Mouse (Mus musculus) sigmoid colon, adult 10 weeks (tissue): ENCODE measurements around the gene Rps15. TPM values are rescaled to one million over a fixed set of nuclear protein-coding genes. Genes with fewer than 3 reads are reported as not detected.

Source experiments
- polyA plus RNA-seq: library from polyadenylated mRNA; stranded (reverse); fragments of 350-450 nt; fragmentation: Illumina TruSeq; extraction: RNeasy Lipid Tissue Mini Kit (QIAGEN cat#74804); gene quantifications from one replicate; pipeline ENCODE4 v1.2.3, GENCODE M21; 2014; ENCODE audit warnings: low read depth, low replicate concordance

Rps15 gene
- polyA plus RNA-seq, result 2.1 TPM

DNA sequence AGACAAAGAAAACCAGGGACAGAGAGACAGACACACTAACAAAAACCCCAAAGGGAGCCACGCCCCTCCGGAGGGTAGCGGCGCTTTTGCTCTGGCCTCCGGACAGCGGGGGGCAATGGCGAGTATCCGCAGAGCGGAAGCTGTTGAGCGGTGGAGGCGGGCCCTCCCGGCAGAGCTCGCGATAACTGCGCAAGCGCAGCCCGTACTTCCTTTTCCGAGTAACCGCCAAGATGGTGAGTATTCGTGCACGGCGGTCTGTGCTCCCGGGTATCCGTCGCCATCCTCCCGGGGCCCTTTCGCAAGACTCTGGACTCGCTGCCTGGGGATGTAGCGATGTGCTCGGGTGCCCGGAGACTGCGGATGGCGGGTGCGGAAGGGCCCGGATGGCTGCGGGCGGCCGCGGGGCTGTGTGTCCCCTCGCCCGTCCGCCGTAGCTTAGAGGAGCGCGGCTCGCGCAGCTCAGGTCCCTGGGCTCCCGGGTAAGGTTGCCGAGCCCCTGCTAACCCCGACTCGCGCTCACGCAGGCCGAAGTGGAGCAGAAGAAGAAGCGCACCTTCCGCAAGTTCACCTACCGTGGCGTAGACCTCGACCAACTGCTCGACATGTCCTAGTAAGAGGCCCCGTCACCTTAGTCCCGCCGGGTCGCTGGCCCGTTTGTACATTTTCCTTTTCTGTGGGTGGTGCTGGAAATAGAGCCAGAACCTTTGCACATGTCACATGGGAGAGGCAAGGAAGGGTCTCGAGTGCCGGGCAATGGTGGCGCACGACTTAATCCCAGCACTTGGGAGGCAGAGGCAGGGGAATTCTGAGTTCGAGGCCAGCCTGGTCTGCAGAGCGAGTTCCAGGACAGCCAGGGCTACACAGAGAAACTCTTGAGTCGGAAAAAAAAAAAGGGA lies at the start of gene Rps15:
Rps15 (plus strand) TSS at position 203 of the 896 bp plus-strand sequence.

DNA sequence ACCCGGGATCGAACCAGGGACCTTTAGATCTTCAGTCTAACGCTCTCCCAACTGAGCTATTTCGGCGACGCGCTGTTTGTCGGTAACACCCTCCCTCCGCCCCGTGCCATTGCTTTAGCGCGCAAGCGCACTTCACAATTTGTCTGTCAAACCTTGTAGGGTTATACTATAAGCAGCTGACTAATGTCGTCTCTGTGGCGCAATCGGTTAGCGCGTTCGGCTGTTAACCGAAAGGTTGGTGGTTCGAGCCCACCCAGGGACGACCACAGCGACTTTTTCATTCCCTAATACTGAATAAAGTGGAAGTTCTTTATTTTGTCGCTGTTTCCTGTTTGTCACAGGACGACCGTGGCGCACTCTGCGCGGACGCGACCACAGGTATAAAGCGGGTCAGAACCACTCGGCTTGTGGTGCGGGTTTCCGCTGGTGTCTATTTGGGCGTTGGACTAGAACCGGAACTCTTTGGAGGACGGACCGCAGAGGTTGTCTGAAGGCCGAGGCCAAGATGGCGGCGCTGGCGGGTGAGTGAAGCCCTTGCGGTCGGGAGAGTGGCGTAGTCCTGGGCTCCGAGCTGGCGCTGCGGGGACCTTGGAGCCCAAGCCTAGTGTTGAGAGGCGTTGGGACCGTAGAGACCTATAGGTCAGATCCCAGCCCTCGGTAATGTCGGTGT lies 43.1 kb upstream of the Rps15 start, which contains the start of gene Ndufs7:
Ndufs7 (plus strand) TSS at position 151 of the 670 bp plus-strand sequence.

DNA sequence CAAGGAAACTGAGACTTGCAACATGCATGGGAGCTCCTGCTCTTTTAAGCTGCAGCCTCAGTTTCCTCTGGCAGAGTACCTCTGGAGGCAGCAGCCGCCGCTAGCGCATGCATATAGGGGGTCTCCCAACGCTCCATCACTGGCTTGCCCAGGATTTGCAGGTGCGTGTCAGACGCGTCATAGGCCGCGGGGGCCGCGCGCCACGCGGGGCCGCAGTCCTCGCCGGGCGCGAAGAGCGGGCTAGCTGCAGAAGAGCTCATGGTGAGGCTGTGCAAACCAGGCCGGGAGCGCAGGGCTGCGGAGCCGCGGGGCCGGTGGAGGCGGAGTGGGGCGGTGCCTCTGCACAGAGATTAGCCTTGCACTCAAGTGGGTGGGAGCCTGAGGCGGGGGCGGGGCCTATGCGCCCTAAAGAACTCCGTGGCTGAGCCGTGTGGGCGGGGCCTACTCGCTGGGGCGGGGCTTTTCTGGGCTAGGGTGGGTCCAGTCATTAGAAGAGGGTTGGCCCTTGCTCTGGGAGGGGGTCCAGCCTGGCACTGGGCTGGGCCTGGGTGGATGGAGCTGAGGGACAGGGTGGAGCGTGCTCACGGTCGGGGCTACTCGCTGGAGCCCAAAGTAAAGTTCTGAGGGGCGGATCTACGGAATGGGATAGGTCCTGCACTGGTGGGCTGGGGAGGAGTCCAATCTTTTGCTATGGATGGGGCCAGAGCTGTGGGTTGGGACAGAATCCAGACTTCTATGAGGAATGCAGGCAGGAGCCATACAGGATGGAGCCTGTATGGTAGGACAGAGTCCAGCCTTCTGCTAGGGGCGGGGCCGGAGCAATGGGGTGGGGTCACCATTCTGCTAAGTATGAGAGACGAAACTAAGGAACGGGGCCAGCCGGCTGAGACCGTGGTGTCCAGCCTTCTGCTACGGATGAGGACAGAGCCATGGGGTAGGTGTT lies 31.3 kb upstream of the Rps15 start, which contains the start of the genes Gamt and Dazap1:
Gamt (minus strand) TSS at position 371 of the 943 bp plus-strand sequence.
Dazap1 (plus strand) TSS at position 845 of the 943 bp plus-strand sequence.

DNA sequence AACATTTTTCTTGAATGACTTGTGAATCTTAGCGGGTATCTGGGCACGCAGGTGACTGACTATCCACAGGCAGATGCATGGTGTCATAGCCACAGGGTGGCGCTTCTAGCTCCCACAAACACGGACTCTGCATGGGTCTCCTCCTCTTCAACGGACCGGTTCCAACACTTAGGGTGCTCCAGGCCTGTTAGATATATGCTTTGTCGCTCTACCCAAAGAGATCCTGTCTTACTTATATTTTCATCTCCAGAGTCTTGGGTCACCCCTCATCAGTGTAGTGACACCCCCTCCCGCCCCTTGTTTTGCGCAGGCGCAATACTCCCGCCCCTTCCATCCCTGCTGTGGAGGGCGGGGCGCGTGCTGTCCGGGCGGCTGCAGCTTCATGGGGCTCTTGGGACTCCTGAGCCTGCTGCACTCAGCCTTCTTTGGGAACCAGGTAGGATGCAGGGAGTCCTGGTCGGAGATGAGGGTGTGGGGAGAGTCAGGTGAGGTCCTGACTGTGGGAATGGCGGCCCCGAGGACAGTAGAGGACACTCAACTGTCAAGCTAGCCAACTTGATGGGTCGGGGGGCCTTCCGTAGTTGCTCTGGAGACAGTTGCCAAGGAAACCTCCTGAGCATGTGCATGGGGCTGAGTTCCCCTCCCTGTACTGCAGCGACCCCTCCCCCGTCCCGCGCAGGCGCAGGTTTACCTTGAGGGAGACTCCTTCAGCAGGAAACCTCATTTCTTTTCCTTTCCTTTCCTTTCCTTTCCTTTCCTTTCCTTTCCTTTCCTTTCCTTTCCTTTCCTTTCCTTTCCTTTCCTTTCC lies 3.6 kb downstream of the Rps15 start, which contains the start of gene Apc2:
Apc2 (plus strand) TSS at position 360 of the 808 bp plus-strand sequence.

DNA sequence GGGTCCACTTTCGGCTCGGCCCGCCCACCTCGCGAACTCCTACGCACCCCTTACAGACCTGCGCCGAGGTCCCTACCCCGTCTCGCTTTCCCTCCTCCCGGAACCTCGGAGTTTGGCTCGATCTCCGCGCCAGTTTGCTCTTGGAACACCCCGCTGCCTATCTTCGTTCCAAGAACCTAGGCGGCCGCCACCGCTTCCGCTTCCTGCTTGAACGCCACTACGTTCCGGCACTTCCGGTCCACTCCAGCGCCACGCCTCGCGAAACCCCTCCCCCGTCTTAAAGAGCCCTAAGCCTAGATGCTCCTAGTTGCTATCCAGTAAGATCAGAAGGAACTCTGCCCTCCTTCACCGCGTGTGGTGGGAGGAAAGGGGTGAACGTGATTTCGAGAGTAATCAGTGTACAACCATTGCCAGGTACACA lies 28.1 kb downstream of the Rps15 start, which contains the start of gene 2310011J03Rik:
2310011J03Rik (minus strand) TSS at position 198 of the 421 bp plus-strand sequence.

DNA sequence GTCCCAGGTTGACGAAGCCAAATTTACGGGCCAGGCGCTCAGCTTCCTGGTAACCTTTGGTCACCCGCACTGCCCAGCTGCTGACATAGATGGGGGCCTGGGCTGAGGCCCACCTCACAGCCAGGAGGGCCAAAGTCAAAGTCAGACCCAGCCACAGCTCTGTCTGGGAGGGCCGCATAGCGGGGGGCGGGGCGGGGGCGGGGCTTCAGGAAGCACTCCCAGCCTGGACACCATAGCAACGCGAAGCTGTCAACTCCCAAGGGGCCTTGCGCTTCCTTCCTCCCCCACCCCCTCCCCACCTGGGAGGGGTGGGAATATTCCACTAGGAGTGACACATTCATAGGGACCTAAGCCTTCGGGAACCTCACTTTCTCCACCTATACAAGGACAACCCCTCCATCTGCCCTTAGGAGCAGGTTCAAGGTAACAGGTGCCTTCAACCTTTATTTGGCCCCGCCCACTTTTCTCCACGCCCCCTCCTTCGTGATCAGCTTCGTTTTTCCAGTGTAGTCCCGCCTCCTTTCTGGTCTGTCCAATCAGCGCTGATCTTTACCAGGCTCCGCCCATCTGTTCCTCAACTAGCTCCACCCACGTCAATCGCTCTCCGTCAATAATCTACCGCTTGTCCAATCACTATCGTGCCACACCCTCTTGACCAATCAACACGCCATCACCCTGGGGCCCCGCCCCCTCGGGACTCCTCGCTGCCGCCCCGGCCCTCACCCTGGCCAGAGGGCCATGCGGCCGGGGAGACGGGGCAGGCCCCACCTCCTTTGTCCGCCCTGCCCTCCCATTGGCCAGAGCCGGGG lies 37.2 kb downstream of the Rps15 start, which contains the start of the genes Pcsk4 and Reep6:
Pcsk4 (minus strand) TSS at position 226 of the 809 bp plus-strand sequence.
Reep6 (plus strand) TSS at position 681 of the 809 bp plus-strand sequence.

Other genes starting within 250 kb of the Rps15 start
- gene Gpx4, start 245.3 kb upstream of the Rps15 start, polyA plus RNA-seq, result 21.4 TPM
- gene Sbno2, start 186.9 kb upstream of the Rps15 start, polyA plus RNA-seq, result 1.6 TPM
- gene Stk11, start 176.7 kb upstream of the Rps15 start, polyA plus RNA-seq, result 6.7 TPM
- 0.50 TPM for gene Atp5d, start 153.8 kb upstream of the Rps15 start, polyA plus RNA-seq
- gene Cbarp, start 151.6 kb upstream of the Rps15 start, polyA plus RNA-seq, result not detected
- gene Midn, start 144.2 kb upstream of the Rps15 start, polyA plus RNA-seq, result 13.1 TPM
- 23.0 TPM for gene Cirbp, start 126.5 kb upstream of the Rps15 start, polyA plus RNA-seq
- not detected for gene 1600002K03Rik, start 119.5 kb upstream of the Rps15 start, polyA plus RNA-seq
- 0.79 TPM for gene Efna2, start 113.0 kb upstream of the Rps15 start, polyA plus RNA-seq
- 4.9 TPM for gene Mum1, start 66.0 kb upstream of the Rps15 start, polyA plus RNA-seq
- 12.8 TPM for gene Ndufs7, start 43.3 kb upstream of the Rps15 start, polyA plus RNA-seq
- not detected for gene Gamt, start 31.4 kb upstream of the Rps15 start, polyA plus RNA-seq
- gene Dazap1, start 31.0 kb upstream of the Rps15 start, polyA plus RNA-seq, result 27.3 TPM
- not detected for gene Apc2, start 3.5 kb downstream of the Rps15 start, polyA plus RNA-seq
- 0.98 TPM for gene 2310011J03Rik, start 28.1 kb downstream of the Rps15 start, polyA plus RNA-seq
- gene Pcsk4, start 37.0 kb downstream of the Rps15 start, polyA plus RNA-seq, result not detected
- 0.88 TPM for gene Reep6, start 37.5 kb downstream of the Rps15 start, polyA plus RNA-seq
- 0.57 TPM for gene Adamtsl5, start 56.0 kb downstream of the Rps15 start, polyA plus RNA-seq
- not detected for gene Plk5, start 64.0 kb downstream of the Rps15 start, polyA plus RNA-seq
- 6.1 TPM for gene Mex3d, start 95.2 kb downstream of the Rps15 start, polyA plus RNA-seq
- gene Mbd3, start 107.1 kb downstream of the Rps15 start, polyA plus RNA-seq, result not detected
- gene Uqcr11, start 114.4 kb downstream of the Rps15 start, polyA plus RNA-seq, result not detected
- 3.2 TPM for gene Tcf3, start 141.2 kb downstream of the Rps15 start, polyA plus RNA-seq
- not detected for gene Onecut3, start 202.4 kb downstream of the Rps15 start, polyA plus RNA-seq
- not detected for gene Atp8b3, start 246.7 kb downstream of the Rps15 start, polyA plus RNA-seq